Mouse (Mus musculus) thymus, adult 18-20 months (tissue): ENCODE results near the gene Nle1.
"Not testable (repeated sequence)": the region's sequence is repeated elsewhere in the genome, so short reads cannot be mapped to it uniquely, and the experiment has no call there.

Experiments used
- DNase-seq, 2 experiments: peaks; one replicate each; pipeline ENCODE4 v3.0.0; 2022; ENCODE audit warnings: mixed read lengths in 2 of 2

Nle1 gene

GRCm38 (mm10) chr11:82907651-82908607 lies at the start of gene Nle1:
Nle1 (minus strand) TSS chr11:82908411.
- DNase-seq = peak; percentile 80 to 86

DNA sequence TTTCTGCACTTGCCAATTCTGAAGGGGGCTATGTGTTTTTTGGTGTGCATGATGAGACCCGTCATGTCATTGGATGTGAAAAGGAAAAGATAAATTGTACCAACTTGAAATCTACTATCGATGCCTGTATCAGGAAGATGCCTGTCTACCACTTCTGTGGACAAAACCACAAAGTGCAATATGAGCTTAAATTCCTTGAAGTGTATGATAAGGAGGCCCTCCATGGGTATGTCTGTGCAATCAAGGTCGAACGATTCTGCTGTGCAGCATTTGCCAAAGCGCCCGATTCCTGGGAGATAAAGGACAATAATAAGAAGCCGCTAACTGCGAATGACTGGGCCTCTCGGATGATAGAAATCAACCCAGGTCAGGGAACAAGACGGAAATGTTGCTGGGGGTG lies 48.7 kb upstream of the Nle1 start:
- no peak for DNase-seq

DNA sequence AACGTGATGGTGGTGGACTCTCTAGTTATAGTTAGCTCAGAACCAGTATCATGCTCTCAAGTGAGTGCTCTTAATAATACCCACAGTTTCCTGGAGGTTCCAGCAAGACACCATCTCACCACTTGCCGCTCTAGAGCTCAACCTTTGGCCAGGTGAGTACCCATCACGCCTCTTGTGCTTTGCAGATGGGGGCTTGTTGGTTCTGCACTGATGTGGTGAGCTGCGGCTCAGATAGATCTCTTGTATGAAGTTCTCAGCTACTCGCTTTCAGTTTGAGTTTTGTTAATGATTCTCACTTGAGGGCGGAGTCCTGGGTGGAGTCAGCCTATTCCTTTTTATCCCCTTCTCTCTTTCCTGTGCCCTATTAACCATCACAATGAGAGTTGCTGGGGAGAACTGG lies 46.4 kb upstream of the Nle1 start:
- DNase-seq = no peak

DNA sequence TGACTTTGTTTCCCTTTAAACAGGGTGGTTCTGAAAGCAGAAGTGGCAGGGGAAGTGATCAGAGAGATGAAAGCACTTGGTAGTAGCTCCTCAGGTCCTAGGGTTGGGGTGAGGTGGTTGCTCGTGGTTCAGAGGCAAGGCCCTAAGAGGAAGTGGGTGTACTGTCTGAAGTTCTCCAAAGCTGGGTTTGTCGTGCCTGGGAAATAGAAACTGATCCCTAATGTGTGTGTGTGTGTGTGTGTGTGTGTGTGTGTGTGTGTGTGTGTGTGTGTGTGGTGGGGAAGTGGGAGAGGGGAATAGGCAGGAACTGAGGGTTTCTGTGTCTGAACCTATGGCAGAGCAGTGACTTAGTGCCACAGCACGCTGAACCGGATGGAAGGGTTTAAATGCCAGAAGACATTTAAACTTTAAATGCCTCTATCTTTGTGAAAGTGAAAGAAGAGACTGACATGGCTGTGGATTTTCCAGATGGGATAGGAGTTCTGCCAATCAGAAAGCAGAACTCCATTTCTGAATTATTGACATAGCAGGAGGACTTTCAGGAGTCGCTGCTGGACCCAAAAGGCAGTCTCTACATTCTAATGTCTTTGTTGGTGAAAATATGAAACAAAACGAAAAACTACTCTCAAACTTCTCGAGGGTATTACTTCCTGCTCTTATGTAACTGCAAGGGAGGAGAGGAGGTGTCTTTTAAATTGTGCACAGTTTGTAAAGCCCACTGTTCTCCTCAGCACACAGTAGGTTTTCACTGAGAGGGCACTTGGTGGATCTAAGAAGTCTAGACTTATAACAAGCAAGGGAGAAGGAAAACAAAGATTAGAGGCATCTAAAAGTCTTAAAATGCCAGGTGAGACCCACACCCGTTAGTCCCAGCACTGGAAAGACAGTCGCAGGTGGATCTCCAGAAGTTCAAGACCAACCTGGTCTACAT lies 44.7 kb upstream of the Nle1 start:
- DNase-seq = peak; percentile 36 to 71

DNA sequence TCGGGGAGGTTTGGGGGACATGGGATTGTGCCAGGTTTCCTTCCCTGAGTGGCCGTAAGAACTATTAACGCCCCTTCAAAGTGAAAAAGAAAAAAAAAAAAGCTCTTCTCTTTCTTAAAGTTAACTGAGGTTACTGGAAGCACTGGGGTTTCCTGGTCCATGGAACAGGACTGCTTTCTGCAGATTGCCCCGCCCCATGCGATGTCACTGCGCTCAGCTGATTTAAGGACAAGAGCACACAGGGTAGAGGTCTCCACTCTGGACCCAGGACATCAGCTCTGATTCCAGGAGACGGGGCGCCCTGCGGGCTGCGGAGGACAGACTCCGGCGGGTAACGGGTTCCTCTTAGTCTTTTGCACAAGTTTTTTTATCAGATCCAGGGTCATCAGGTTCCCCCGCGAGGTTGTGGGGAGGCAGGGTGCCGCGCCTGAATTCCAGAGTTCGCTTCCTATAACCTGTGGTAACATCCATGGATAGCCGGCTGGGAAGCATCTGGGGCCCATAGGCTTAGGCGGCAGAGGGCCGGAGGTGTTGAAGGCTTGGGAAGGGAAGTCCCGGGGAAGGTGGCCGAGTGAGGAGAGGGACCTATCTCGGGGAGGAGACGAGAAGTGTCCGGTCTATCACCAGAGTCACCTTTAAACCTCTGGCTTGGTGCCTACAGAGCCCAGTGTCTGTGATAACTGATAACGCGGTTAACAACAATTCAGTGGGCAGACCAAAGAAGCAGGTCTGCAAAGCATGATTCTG lies 43.8 kb upstream of the Nle1 start:
- peak; percentile 45 to 57 for DNase-seq

GRCm38 (mm10) chr11:82950736-82951481 lies 42.7 kb upstream of the Nle1 start, which contains the start of gene Slfn5:
Slfn5 (plus strand) TSS chr11:82951349.
- DNase-seq = no peak

DNA sequence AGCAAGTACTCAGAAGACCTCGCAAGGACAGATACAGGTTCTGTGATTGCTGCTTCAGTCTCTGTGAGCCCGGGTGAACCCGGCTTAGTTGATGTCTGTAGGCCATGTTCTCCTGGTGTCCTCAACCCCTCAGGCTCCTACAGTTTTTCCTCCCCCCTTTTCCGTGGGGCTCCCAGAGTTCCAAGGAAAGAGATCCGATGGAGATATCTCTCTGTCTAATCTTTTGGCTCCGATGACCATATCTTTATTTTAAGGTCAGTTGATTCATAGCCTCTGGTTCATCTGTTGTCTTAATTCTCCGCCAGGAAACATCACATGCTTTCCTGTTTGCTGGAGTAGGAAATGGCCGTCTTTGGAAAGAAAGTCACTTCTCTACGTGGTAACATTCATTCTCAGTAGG lies 40.8 kb upstream of the Nle1 start:
- no peak for DNase-seq

DNA sequence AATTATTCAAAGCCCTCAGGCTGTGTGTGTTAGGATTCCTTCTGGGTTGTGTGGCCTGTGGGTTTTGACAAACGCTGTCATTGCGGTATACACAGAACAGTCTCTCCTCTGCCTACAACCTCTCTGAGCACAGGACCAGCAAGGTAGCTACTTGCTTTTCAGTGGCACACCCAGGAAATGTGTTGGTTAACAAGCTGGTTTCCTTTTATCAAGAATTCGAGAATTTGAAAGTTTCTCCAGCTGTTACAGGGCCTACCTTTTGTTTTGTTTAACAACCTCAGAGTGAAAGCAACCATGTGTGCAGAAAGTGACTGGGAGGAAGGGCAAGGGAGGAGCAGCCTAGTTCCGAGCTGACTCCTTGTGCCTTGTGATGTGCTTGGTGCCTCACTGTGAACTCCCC lies 39.2 kb upstream of the Nle1 start:
- DNase-seq = peak; percentile 21 to 62

- no peak for DNase-seq
Measured at GRCm38 (mm10) chr11:82945636-82946035, 37.4 kb upstream of the Nle1 start.

DNA sequence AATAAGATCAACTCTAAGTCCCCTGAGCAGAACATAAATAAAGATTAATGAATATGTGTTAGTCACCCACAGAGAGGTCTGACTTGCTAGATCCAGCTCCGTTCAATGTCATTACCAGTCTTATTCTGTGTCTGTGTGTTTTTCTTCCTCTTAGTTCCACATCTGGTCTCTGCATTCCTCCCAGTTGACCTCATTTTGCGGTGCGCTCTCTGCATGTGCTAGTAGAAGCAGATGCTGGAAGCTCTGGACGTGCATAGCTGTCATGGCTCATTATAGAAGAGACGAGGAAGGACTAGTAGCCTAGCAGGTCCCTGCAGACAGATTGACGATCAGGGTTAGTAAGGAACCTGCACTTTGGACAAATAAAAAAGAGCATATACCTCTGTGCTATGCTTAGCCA lies 35.1 kb upstream of the Nle1 start:
- no peak for DNase-seq

DNA sequence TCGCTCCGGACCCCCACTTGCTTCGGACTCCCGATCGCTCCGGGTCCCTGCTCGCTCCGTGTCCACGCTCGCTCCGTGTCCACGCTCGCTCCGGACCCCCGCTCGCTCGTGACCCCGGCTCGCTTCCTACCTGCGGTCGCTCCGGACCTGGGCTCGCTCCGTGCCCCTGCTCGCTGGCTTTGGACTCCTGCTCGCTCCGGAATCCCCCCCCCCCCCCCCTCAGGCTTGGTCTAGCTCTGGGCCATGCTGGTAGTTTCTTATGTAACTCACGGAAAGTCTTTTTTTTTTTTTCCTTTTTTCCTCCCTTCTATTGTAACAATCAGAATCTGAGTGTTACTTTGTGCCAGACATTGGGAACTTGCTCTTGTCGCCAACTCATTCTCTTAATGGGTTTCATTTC lies 25.0 kb upstream of the Nle1 start:
- DNase-seq = no peak

GRCm38 (mm10) chr11:82931671-82932450 lies 23.6 kb upstream of the Nle1 start:
- DNase-seq = not testable (repeated sequence)

DNA sequence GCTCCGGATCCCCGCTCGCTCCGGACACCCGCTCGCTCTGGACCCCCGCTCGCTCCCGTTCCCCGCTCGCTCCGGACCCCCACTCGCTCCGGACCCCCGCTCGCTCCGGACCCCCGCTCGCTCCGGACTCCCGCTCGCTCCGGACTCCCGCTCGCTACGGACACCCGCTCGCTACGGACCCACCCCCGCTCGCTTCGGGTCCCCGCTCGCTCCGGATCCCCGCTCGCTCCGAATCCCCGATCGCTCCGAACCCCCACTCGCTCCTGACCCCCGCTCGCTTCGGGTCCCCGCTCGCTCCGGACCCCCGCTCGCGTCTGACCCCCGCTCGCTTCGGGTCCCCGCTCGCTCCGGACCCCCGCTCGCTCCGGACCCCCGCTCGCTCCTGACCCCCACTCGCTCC lies 22.9 kb upstream of the Nle1 start:
- not testable (repeated sequence) for DNase-seq

DNA sequence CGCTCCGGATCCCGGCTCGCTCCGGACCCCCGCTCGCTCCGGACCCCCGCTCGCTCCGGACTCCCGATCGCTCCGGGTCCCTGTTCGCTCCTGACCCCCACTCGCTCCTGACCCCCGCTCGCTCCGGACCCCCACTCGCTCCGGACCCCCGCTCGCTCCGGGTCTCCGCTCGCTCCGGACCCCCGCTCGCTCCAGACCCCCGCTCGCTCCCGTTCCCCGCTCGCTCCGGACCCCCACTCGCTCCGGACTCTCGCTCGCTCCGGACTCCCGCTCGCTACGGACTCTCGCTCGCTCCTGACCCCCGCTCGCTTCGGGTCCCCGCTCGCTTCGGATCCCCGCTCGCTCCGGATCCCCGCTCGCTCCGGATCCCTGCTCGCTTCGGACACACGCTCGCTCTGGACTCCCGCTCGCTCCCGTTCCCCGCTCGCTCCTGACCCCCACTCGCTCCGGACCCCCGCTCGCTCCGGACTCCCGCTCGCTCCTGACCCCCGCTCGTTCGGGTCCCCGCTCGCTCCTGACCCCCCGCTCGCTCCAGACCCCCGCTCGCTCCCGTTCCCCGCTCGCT lies 22.3 kb upstream of the Nle1 start:
- DNase-seq = not testable (repeated sequence)

DNA sequence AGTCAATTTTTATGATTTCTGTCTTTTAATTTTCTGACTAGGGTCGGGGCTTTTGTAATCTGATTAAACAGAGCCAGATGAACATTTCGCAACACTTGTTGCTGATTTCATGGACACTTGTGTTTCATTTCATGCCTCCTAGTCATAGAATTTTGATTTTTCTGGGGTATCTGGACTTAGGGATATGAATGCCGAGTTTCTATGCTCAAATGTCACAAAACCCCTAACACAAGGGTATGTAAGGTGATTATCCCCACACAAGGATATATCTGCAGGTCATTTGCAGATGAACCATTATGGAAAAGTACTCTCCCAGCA lies 21.4 kb upstream of the Nle1 start:
- DNase-seq = no peak

GRCm38 (mm10) chr11:82928897-82929632 lies 20.9 kb upstream of the Nle1 start:
- DNase-seq = no peak

DNA sequence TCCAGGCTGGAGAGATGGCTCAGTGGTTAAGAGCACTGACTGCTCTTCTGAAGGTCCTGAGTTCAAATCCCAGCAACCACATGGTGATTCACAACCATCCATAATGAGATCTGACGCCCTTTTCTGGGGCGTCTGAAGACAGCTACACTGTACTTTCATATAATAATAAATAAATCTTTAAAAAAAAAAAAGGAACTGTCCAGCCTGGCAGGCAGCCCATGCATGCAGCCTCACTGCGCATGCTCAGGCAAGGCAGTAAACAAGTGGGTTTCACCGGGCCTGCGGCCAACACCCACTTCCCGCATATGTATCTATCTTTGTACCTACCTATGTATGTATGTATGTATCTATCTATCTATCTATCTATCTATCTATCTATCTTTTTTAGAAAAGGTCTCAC lies 15.7 kb upstream of the Nle1 start:
- DNase-seq = not testable (repeated sequence)

- no peak for DNase-seq
Measured at GRCm38 (mm10) chr11:82921691-82922090, 13.5 kb upstream of the Nle1 start.

GRCm38 (mm10) chr11:82920768-82921167 lies 12.6 kb upstream of the Nle1 start:
- no peak for DNase-seq

- peak in 1 of 2 experiments; percentile 33 for DNase-seq
Measured at GRCm38 (mm10) chr11:82914711-82915352, 6.6 kb upstream of the Nle1 start.
